Mouse (Mus musculus): Measurements from ENCODE around the gene Jmy.
"Not testable (repeated sequence)": the region's sequence is repeated elsewhere in the genome, so short reads cannot be mapped to it uniquely, and the experiment has no call there.

Gene Jmy

DNA sequence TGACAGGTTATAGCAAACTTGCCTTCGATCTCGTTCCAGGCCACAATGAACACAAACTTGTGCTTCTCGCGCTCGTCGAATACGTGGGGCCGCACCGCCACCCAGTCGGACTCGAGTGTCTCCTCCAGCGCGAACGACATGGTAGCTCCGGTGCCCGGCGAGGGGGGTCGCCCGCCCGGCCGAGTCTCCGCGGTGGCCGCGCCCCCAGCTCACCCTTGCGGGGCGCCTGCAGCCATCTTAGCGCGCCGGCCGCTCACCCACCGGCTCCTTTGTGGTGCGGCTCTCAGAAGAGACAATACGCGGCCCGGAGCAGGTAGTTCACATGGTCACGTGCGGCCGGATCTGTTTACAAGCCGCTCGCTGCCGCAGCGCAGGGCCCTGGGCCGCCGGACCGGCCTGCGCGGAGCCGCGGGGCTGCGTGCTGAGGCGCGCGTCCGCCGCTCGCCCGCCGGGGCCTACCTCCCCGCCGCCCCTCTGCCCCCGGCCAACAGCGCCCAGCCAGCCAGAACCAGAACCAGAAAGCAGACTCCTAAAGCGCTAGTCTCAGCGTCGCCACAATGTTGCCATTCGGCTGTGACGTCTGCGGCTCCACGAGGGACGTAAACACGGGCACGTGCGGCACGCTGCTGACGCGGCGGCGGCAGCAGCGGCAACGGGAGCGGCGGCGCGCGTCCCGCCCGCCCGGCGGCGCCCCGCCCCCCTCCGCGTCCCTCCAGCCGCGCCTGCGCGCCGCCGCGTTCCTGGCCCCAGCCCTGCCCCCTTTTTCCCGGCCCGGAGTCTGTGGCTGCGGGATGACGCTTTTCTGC is at the start of gene Jmy:
Gene Jmy, minus strand, starts transcription at position 642 of the 806 bp plus-strand sequence.
- DNase-seq (ENCODE audit: low spot score) = peak; percentile 39

- no peak for DNase-seq (ENCODE audit: low spot score)
These were observed 48.0 kb upstream of the Jmy start for GRCm38 (mm10) chr13:93547641-93548040.

GRCm38 (mm10) chr13:93546011-93546410 is 46.4 kb upstream of the Jmy start:
- DNase-seq (ENCODE audit: low spot score) = no peak

DNA sequence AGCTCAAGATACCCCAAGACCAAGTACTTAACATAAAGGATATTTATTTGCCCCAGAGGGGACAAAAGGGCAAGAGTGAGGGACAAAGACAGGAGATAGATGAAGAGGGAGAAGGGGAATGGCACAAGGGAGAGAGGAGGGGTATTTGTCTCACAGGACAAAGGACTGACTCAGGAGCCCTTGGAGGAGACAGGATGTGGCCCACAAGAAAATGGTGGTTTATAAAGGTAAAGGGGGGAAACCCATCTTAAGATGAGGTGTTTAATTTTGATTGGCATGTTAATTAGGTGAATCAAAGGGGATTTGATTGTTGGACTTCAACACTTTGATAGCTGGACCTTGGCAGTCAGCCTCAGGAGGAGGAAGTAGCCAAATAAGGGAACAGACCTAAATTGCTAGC is 44.7 kb upstream of the Jmy start:
- no peak for DNase-seq (ENCODE audit: low spot score)

GRCm38 (mm10) chr13:93539311-93539710 is 39.7 kb upstream of the Jmy start:
- DNase-seq (ENCODE audit: low spot score) = no peak

GRCm38 (mm10) chr13:93518753-93519319 is 19.2 kb upstream of the Jmy start:
- DNase-seq (ENCODE audit: low spot score) = no peak

DNA sequence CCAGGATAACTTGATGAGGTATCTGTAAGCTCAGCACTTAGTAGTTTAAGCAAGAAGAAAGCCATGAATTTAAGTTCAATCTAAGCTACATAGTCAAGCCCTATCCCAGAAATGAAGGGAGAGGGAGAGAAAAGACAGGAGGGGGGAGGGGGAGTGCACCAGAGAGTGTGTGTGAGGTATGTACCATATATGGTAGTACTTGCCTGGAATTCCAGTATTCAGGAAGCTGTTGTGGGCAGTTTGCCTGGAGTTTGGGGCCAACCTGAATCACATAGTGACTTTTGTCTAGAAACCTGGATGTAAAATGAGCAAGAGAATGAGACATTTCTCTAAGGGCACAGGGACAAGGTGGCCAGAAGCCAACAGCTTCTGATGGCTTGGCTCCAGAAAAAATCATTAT is 17.6 kb upstream of the Jmy start:
- no peak for DNase-seq (ENCODE audit: low spot score)

DNA sequence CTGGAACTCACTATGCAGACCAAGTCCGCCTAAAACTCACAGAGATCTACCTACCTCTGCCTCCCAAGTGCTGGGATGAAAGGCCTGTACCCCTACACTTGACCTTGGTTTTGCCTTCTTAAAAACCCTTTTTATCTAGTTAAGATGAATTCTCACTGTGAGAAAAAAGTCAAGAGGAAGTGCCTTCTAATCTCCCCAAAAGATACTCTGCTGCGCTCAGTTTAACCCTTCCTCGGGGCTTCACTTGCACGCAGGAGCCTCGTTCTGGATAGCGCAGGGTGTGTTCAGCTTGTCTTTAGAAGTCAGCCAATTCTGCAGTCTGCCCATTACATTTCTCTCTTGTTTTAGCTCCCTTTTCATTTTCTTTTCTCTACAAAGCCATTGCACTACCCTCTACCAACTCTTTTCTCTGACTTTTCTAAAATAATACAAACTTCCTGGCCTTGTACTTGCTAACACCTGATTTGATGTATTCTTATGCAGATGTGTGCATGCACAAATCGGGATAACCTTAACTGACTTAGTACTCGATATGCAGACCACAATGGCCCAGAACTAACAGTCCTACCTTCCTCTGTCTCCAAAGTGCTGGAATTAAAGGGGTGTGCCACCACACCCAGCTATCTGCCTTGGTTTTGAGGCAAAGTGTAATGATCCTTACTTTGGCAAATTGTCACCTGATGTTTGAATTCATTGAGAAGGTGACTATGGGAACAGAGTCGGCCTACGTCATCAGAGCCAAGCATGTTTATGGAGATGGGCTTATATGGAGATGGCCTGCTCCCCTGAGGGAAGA is 14.6 kb upstream of the Jmy start:
- DNase-seq (ENCODE audit: low spot score) = no peak

DNA sequence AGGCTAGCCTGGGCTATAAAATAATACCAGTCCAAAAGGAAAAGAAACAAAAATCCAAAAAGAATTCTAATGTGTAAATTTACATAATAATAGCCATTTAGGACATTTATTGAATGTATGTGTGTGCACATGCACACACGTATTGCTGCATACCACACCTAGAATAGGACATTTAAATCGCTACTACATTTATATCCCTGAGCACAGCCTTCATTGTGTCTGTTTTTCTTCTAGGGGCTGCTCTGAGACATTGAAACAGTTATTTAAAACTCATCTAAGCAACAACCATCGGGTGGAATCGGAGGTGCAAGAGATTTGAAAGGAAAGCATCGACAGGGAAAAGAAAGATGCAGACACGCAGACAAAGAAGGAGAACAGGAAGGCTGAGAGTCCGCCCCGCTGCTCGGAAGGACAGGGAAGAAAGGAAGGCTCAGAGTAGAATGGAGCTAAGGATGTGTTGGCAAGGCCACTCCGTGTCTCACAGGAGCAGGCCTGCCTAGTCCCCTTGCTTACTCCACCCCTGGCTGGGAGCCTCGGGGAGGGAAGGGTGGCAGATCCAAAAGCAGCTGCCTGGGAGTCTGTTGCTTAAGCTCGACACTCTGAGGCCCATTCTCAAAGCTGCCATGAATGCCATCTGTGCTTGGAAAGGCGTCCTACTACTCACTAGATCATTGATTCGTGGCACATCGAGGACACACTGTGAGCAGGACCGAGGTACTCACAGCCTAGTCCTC is 11.0 kb upstream of the Jmy start:
- no peak for DNase-seq (ENCODE audit: low spot score)

- not testable (repeated sequence) for DNase-seq (ENCODE audit: low spot score)
These were observed 7.3 kb upstream of the Jmy start for GRCm38 (mm10) chr13:93506920-93507319.

- DNase-seq (ENCODE audit: low spot score) = no peak
These were observed 2.1 kb upstream of the Jmy start for GRCm38 (mm10) chr13:93501724-93502123.

- no peak for DNase-seq (ENCODE audit: low spot score)
These were observed 495 bp upstream of the Jmy start for GRCm38 (mm10) chr13:93499973-93500633.

DNA sequence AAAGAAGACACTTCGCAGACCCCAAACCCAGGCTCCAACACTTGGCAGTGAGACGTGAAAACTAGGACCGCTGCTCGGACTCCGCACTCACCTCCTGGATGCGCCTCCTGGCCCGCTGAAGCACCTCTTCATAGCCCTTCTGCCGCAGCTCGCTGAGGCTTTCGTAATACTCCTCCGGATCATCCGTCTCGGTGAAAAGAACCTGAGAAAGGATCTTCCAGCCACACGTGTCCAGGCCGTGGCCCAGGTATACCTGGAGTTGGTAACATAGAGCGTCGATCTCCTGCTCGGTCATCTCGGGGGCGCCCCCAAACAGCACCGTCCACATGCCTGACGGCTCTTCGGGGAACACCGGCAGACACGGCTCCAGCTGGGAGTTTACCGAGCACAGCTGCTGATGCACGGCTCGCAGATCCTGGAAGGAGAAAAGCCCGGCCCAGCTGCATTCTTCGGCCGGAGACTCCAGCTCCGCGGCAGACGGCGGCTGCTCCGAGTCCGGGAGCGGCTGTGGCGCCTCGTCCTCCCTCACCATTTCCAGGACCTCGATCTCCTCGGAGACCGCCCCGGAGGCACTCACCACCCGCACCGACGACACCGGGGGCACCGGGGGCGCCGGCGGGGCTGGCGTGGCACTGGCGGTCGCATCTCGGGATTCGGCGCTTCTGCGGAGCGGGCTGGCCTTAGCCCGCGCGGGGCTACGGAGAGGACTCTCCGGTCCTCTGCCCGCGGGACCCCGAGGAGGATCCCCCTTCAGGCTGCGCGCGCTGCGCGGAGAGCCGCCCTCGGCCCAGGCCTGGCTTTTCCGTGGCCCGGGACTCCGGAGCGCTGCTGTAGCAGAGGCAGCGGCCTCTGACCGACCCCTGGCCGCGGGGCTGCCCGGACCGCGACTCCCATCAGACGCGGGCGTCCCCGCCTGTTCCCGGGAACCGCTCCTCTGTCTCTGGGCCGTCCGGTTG is 1.1 kb downstream of the Jmy start:
- DNase-seq (ENCODE audit: low spot score) = no peak

GRCm38 (mm10) chr13:93496977-93497376 is 2.6 kb downstream of the Jmy start:
- DNase-seq (ENCODE audit: low spot score) = no peak

- no peak for DNase-seq (ENCODE audit: low spot score)
These were observed 11.1 kb downstream of the Jmy start for GRCm38 (mm10) chr13:93488510-93488909.

GRCm38 (mm10) chr13:93487734-93488133 is 11.9 kb downstream of the Jmy start:
- DNase-seq (ENCODE audit: low spot score) = no peak

GRCm38 (mm10) chr13:93484276-93484675 is 15.3 kb downstream of the Jmy start:
- DNase-seq (ENCODE audit: low spot score) = no peak

GRCm38 (mm10) chr13:93481110-93481509 is 18.5 kb downstream of the Jmy start:
- DNase-seq (ENCODE audit: low spot score) = no peak

DNA sequence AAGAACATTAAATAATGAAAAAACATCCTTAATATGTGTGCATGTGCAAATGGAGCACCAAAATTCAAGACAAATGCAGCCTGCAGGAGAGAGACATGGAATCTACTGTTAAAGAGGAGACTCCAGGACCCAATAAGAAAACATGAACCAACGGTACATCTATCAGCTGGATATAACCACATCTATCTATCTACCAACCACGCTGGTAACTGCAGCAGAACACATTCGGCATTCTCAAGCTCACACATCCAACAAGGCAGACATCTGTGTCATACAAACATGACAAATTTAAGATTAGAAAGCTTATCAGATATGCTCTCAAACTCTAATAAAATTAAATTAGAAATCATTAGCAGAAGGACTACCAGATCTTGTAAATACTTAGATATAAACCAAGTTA is 21.3 kb downstream of the Jmy start:
- DNase-seq (ENCODE audit: low spot score) = no peak

- no peak for DNase-seq (ENCODE audit: low spot score)
These were observed 31.3 kb downstream of the Jmy start for GRCm38 (mm10) chr13:93468355-93468754.

GRCm38 (mm10) chr13:93459566-93459965 is 40.0 kb downstream of the Jmy start:
- DNase-seq (ENCODE audit: low spot score) = no peak

Measured in layer of hippocampus, adult 9-10 months (tissue).